Mouse (Mus musculus) stomach, postnatal 0 days (tissue): ENCODE results near the gene Coq6. TPM values are rescaled to one million over a fixed set of nuclear protein-coding genes. Genes with fewer than 3 reads are reported as not detected.

ENCODE experiments used
- ATAC-seq: fragments of 200-750 bp; cut with Nextera tagmentation; 2 replicates; pipeline ENCODE4 v1.8.0; 2017; ENCODE audit not compliant: low FRiP score, low TSS enrichment
- DNase-seq: peaks from one replicate; pipeline ENCODE4 v3.0.0-alpha.2; 2016; ENCODE audit warnings: low spot score
- H3K27ac ChIP-seq: fragments of 300-500 bp; sonication (generic); replicated peaks from 2 replicates; pipeline ENCODE4 v1.5.1; 2014; ENCODE audit warnings: mild to moderate bottlenecking, control low read depth
- H3K27me3 ChIP-seq: fragments of 300-500 bp; sonication (generic); 2 replicates; pipeline ENCODE4 v1.6.1; 2014; ENCODE audit warnings: low read length; ENCODE audit not compliant: control insufficient read depth, insufficient read depth
- H3K36me3 ChIP-seq: fragments of 300-500 bp; sonication (generic); 2 replicates; pipeline ENCODE4 v1.6.1; 2014; ENCODE audit warnings: low read length, mixed read lengths; ENCODE audit not compliant: control insufficient read depth, insufficient read depth
- H3K4me1 ChIP-seq: fragments of 300-500 bp; sonication (generic); replicated peaks from 2 replicates; pipeline ENCODE4 v1.6.1; 2014; ENCODE audit warnings: antibody characterized with exemption; ENCODE audit not compliant: control insufficient read depth, insufficient read depth
- H3K4me2 ChIP-seq: fragments of 300-500 bp; sonication (generic); replicated peaks from 2 replicates; pipeline ENCODE4 v1.6.1; 2014; ENCODE audit warnings: low read depth, mild to moderate bottlenecking, control low read depth, moderate library complexity
- H3K4me3 ChIP-seq: fragments of 300-500 bp; sonication (generic); 2 replicates; pipeline ENCODE4 v1.5.1; 2014; ENCODE audit warnings: low read depth, low read length, control low read depth
- H3K9ac ChIP-seq: fragments of 300-500 bp; sonication (generic); 2 replicates; pipeline ENCODE4 v1.6.1; 2014; ENCODE audit warnings: mild to moderate bottlenecking, low read length, control low read depth, mixed read lengths
- H3K9me3 ChIP-seq: fragments of 300-500 bp; sonication (generic); 2 replicates; pipeline ENCODE4 v1.6.1; 2016; ENCODE audit warnings: low read length; ENCODE audit not compliant: control insufficient read depth
- CTCF ChIP-seq: IDR thresholded peaks from 2 replicates; pipeline ENCODE4 v1.5.1; 2016; ENCODE audit warnings: antibody characterized with exemption, low read depth, mild to moderate bottlenecking, moderate library complexity
- EP300 ChIP-seq: optimal IDR thresholded peaks from 2 replicates; pipeline ENCODE3; 2016; ENCODE audit warnings: antibody characterized with exemption
- WGBS: fragments of 180-500 bp; shearing (Covaris S2); extraction: QIAGEN DNeasy Blood & Tissue Kit; methylation state at CpG from one replicate; pipeline ENCODE4 v1.1.7; 2014; 5-methylcytosine and 5-hydroxymethylcytosine counted together
- polyA plus RNA-seq: library from polyadenylated mRNA; unstranded; fragments of >200 nt; fragmentation: Nextera tagmentation; extraction: Ambion mirVana; gene quantifications from 2 replicates; pipeline ENCODE4 v1.2.1, GENCODE M21; 2015

Coq6 gene
- polyA plus RNA-seq, 1 experiment from 2014 or later, result 27.6 TPM

- H3K4me1 ChIP-seq, result no peaks in the 10 kb centered on the region
- no peak overlapping the region for H3K9ac ChIP-seq
- H3K27ac ChIP-seq, result no peak overlapping the region
- H3K4me3 ChIP-seq, result no peak overlapping the region
- TF ChIP-seq CTCF, result no peak
- TF ChIP-seq EP300, result no peak
- WGBS, result 91% methylated on average over 5 of the region's 5 CpGs
- H3K4me2 ChIP-seq, result no peak overlapping the region
- H3K36me3 ChIP-seq, result peaks cover 20% of the 10 kb centered on the region
- H3K27me3 ChIP-seq, result no peaks in the 10 kb centered on the region
- H3K9me3 ChIP-seq, result no peaks in the 10 kb centered on the region
- no peak for ATAC-seq
- DNase-seq, result no peak
Observed at GRCm38 (mm10) chr12:84371647-84372046, 10.2 kb downstream of the Coq6 start.

GRCm38 (mm10) chr12:84373831-84374481 is 12.5 kb downstream of the Coq6 start:
- Histone ChIP-seq H3K36me3 (peaks cover 19% of the 10 kb centered on the region), H3K4me3 (no peak overlapping the region), H3K27ac (no peak overlapping the region), H3K4me2 (no peak overlapping the region), H3K9ac (no peak overlapping the region), H3K4me1 (no peaks in the 10 kb centered on the region), H3K27me3 (no peaks in the 10 kb centered on the region), H3K9me3 (no peaks in the 10 kb centered on the region)
- DNase-seq, result no peak
- no peak for TF ChIP-seq CTCF
- no peak for TF ChIP-seq EP300
- WGBS, result 74% methylated on average over 6 of the region's 6 CpGs
- no peak for ATAC-seq

GRCm38 (mm10) chr12:84382369-84382768 is 20.9 kb downstream of the Coq6 start:
- TF ChIP-seq CTCF, result no peak
- Histone ChIP-seq H3K36me3 (no peaks in the 10 kb centered on the region), H3K4me2 (no peak overlapping the region), H3K27me3 (no peaks in the 10 kb centered on the region), H3K9me3 (no peaks in the 10 kb centered on the region), H3K9ac (no peak overlapping the region), H3K4me3 (no peak overlapping the region), H3K4me1 (no peaks in the 10 kb centered on the region; the same call in 1 of the 2 replicates), H3K27ac (no peak overlapping the region)
- ATAC-seq (no peak), DNase-seq (no peak)
- 91% methylated on average over 4 of the region's 4 CpGs for whole genome bisulfite sequencing

- Histone ChIP-seq H3K27me3 (no peaks in the 10 kb centered on the region), H3K4me1 (no peaks in the 10 kb centered on the region; the same call in 1 of the 2 replicates), H3K9me3 (no peaks in the 10 kb centered on the region), H3K9ac (no peak overlapping the region), H3K36me3 (no peaks in the 10 kb centered on the region), H3K4me3 (no peak overlapping the region), H3K27ac (peak overlapping the region; percentile 86), H3K4me2 (no peak overlapping the region)
- TF ChIP-seq EP300 (peak; percentile 95), CTCF (no peak)
- ATAC-seq (peak; percentile 95), DNase-seq (peak; percentile 79)
- 54% methylated on average over 5 of the region's 5 CpGs for WGBS
Observed at GRCm38 (mm10) chr12:84384644-84385081, 23.2 kb downstream of the Coq6 start.

GRCm38 (mm10) chr12:84385408-84385807 is 24.0 kb downstream of the Coq6 start:
- 83% methylated on average over 4 of the region's 4 CpGs for WGBS

GRCm38 (mm10) chr12:84388097-84388496 is 26.6 kb downstream of the Coq6 start:
- Histone ChIP-seq H3K9ac (no peak overlapping the region), H3K4me3 (no peak overlapping the region), H3K27me3 (no peaks in the 10 kb centered on the region), H3K9me3 (no peaks in the 10 kb centered on the region), H3K36me3 (no peaks in the 10 kb centered on the region), H3K27ac (no peak overlapping the region), H3K4me1 (no peaks in the 10 kb centered on the region; the same call in 1 of the 2 replicates), H3K4me2 (no peak overlapping the region)
- 84% methylated on average over 8 of the region's 8 CpGs for WGBS
- DNase-seq (no peak), ATAC-seq (no peak)
- TF ChIP-seq EP300, result no peak
- no peak for TF ChIP-seq CTCF

More at GRCm38 (mm10) chr12:84385408-84385807, 24.0 kb downstream of the Coq6 start:
- Histone ChIP-seq H3K4me3 (no peak overlapping the region), H3K36me3 (no peaks in the 10 kb centered on the region), H3K9ac (no peak overlapping the region), H3K9me3 (no peaks in the 10 kb centered on the region), H3K4me2 (no peak overlapping the region), H3K4me1 (no peaks in the 10 kb centered on the region; the same call in 1 of the 2 replicates), H3K27ac (peak overlapping the region; percentile 86), H3K27me3 (no peaks in the 10 kb centered on the region)
- TF ChIP-seq CTCF, result no peak
- TF ChIP-seq EP300, result no peak
- DNase-seq (no peak), ATAC-seq (no peak)
